Mouse (Mus musculus) gastrocnemius, adult 2 months (tissue): ENCODE measurements around the gene Mfap3l. TPM values are rescaled to one million over a fixed set of nuclear protein-coding genes. Genes with fewer than 3 reads are reported as not detected.
"Not testable (repeated sequence)": the region's sequence is repeated elsewhere in the genome, so short reads cannot be mapped to it uniquely, and the experiment has no call there.

Experiments
- DNase-seq: peaks from one replicate; pipeline ENCODE4 v3.0.0; 2022
- H3K27ac ChIP-seq: fragments of 200-600 bp; 2 replicates; pipeline ENCODE4 v1.8.1; 2022; ENCODE audit warnings: mild to moderate bottlenecking
- H3K4me3 ChIP-seq: fragments of 200-600 bp; 2 replicates; pipeline ENCODE4 v1.8.1; 2022; ENCODE audit warnings: mild to moderate bottlenecking, moderate library complexity
- CTCF ChIP-seq: fragments of 200-600 bp; IDR thresholded peaks from 2 replicates; pipeline ENCODE4 v1.8.1; 2022; ENCODE audit warnings: antibody characterized with exemption, mild to moderate bottlenecking, moderate library complexity
- intact Hi-C: fragments of 180-260 bp; cut with DNase I; formaldehyde crosslinking; loops from one replicate; pipeline ENCODE4 v1.15.1; 2025
- long read RNA-seq, 2 experiments: library from polyadenylated mRNA; stranded (forward); transcript quantifications; one replicate each; pipeline ENCODE4 v2.0.0; 2021
- total RNA-seq, 2 experiments: library from RNA; stranded (reverse); gene quantifications; 2 replicates each; pipeline ENCODE4 v1.2.3; 2021

Mfap3l gene
- total RNA-seq: 1 to 10 TPM; 4.1 to 4.6 TPM
- long read RNA-seq, experiment 1, full-length matches to known transcripts: 3 of 3 reads
- long read RNA-seq, experiment 1, partial matches to known transcripts: 0 of 3 reads
- long read RNA-seq, experiment 1, other reads (novel, unspliced or antisense): 0 of 3 reads
- long read RNA-seq, experiment 2, partial matches to known transcripts: 0 of 1 reads
- long read RNA-seq, experiment 2, other reads (novel, unspliced or antisense): 1 of 1 reads

DNA sequence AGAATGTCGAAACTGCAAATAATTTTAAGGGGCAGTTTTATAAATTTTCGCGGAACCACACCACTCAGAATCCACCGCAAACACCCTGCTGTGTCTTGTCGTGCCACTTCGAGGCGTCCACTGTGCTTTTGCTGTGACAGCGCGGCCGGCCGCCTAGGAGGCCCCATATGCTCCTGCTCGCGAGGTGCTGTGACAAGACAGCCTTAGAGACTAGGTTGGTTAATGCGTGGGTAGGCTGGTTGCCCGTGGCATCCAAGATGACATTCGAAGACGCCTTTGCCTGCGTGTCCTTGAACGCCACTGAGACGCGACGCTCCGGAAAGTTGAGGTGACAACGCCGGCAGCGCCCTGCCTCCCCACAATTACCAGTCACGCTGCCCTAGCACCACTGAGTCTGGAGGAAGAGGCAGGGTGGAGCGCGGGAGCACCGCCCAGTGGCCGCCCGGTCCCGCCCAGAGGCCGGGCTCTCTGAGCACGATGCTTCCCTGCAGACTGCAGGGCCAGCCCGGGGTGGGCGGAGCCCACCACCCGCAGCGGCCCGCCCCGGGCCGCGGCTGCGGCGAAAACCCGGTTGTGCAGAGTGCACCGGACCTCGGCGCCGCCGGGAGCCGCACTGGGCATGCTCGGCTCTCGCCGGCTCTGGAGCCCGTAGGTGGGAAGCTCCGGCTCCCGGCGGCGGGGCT lies at the start of gene Mfap3l:
TSS of gene Mfap3l (plus strand) at position 578 of the 683 bp plus-strand sequence.
- H3K27ac ChIP-seq: peak within 1 kb of the TSS; percentile 90
- intact Hi-C loops: loop anchor here (5.0 to 10.0 kb wide), 3 partner anchors 235 to 852 kb away; partner anchors contain the start of genes Cbr4 and Clcn3
- TF ChIP-seq CTCF: no peak; the same call in 1 of the 2 replicates
- peak within 1 kb of the TSS; percentile 97 for H3K4me3 ChIP-seq
- DNase-seq: peak; percentile 95

DNA sequence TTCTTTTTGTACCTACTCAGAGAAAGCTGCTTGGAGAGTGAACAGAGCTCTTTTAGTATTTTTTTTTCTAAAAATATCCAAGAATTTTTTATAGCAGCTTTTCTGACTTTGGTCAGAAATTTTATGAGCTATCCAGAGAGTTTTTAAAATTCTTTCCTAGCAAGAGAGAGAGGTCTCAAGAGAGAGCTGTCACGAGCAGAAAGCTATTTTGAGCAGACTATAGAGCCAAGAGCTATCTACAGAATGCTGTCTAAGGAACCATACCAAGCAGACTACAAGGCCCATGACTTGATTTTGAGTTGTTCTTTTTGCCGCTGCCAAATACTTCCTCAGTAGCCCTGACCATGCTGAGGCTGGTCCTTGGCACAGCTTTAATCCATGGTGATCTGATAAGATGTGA lies 49.3 kb upstream of the Mfap3l start:
- H3K4me3 ChIP-seq: no peak overlapping the region
- no peak overlapping the region for H3K27ac ChIP-seq
- no peak for DNase-seq
- no peak for TF ChIP-seq CTCF
- intact Hi-C loops: no loop called here

DNA sequence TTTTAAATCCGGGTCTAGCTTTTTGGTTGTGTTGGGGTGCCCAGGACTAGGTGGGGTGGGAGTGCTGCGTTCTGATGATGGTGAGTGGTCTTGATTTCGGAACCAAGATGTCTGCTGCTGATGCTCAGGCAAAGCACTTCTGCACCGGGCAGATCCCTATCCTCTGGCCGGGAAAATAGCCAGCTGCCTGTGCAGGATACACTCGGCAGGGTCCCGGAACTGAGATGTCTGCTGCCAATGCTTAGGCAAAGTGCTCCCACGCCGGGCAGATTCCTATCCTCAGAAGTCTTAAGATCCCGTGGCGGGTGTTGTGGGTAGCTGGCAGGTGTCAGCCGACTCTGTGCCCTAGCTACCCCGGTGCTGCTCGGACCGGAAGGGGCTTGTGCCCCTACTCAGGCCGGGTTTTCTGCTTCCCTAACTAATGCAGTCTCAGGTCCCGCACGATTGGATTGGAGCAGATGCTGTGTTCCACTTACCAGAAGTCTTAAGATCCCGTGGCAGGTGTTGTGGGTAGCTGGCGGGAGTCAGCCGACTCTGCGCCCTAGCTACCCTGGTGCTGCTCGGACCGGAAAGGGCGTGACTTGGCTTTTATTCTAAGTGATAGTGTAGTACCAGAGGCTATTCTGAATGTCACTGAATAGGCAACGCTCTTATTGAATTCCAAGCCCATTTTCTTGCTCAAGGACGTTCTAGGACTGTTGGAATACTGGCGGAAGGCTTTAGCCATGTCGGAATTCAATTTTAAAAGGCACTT lies 41.1 kb upstream of the Mfap3l start:
- H3K27ac ChIP-seq, DNase-seq, H3K4me3 ChIP-seq: not testable (repeated sequence)
- intact Hi-C loops: loop anchor here (10.0 kb wide), 1 partner anchor 87 kb away; the partner anchor contains the start of genes Aadat and Gm10283

DNA sequence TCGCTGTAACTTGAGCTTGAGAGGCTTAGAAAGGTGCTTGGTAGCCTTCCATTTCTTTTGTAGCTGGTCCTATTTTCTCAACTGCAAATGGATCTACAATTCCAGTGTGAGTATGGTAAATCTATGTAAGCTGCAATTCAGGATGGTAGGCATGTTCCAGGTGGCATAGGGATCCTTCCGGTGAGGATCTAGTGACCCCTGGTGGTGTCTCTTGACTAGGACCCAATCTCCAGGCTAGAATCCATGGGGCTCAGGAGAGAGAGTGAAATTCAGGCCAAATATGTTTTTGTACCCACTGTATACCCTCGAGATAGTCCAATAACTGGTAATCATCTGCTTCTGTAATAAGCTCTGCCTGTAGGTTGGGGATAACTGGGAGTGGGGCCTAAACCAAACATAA lies 37.9 kb upstream of the Mfap3l start:
- no peak overlapping the region for H3K27ac ChIP-seq
- intact Hi-C loops: loop anchor here (10.0 kb wide), 1 partner anchor 90 kb away; the partner anchor contains the start of genes Aadat and Gm10283
- H3K4me3 ChIP-seq: no peak overlapping the region
- no peak for DNase-seq
- TF ChIP-seq CTCF: peak; percentile 45

DNA sequence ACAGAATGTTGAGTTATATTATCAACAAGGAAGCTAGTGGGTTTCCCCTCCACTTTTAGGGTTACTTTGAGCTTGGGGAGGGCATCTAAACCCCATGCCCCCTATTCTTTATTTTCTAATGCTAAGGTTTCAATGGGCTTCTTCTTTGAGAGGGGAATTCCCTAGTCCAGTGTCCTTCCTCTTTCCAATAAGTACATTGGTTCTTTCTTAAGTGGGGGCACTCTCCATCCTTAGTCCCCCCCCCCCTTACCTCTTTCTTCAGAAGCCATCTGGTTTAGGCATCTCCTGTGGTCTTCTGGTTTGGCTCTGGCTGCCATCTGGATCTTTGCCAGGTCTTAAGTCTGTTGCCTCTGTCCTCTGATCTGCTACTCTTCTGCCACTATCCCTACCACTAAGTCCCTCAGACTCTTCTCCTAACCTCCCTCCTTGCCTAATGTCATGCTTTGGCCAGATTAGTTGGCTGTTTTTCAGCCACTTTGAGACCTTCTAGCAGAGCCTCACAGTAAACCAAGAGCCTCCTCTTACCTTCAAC lies 21.0 kb upstream of the Mfap3l start:
- H3K27ac ChIP-seq: no peak overlapping the region
- intact Hi-C loops: no loop called here
- TF ChIP-seq CTCF: no peak
- DNase-seq: no peak
- H3K4me3 ChIP-seq: no peak overlapping the region

DNA sequence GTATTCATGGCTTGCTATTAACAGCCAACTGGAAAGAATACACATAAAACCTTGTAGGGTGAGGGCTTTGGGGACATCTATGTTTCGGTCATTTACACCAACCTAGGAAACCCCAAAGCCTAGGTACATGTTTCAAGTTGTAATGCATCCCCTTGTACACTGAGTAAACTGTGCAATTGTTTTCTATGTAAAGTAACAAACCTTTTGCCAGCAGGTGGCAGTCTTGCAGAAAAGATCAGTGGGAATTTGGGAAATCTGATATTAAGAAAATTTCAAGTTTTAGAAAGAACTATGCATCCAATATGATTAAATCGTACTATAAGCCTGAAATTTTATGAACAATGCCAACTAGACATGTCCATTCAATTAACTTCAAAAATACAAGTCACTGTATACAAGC lies 15.7 kb upstream of the Mfap3l start:
- Histone ChIP-seq H3K4me3 (no peak overlapping the region), H3K27ac (no peak overlapping the region)
- intact Hi-C loops: loop anchor here (1.0 kb wide), 1 partner anchor 248 kb away; no protein-coding TSS in a partner anchor
- peak; percentile 68 for TF ChIP-seq CTCF
- peak; percentile 21 for DNase-seq

DNA sequence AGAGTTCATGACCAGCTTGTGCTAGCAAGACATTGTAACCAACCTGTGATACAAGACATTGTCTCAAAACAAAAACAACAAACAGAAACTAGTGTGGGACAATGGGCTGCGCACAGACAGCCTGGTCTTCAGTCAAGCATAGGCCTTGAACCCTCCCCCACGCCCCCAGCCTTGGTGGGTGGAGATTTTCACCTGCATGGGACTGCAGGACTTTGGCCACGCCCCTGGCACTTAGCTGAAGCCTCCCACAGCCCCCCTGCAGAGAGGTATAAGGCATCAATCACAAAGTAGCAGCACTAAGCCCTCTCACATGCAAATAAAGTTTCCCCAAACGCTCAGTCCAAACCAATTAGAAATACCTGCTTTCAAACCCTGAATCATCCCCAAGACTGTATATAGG lies 11.1 kb upstream of the Mfap3l start:
- H3K4me3 ChIP-seq: no peak overlapping the region
- H3K27ac ChIP-seq: no peak overlapping the region
- DNase-seq: no peak
- intact Hi-C loops: no loop called here
- TF ChIP-seq CTCF: no peak

DNA sequence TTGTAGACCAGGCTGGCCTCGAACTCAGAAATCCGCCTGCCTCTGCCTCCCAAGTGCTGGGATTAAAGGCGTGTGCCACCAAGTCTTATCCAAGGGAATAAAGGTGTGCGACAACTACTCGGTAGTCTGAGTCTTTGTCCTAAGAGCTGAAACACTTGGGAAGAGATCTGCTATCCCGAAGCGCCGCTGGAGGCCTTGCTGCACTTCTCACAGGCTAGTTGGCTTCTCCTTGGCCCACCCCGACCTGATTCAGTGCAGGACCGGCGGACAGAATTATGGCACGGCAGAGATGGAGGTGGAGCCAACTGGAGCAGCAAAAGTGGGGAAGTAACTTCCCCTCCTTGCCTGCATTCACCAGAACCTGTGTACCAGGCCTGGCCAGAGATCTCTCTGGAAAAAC lies 10.6 kb upstream of the Mfap3l start:
- no peak overlapping the region for H3K27ac ChIP-seq
- DNase-seq: no peak
- intact Hi-C loops: no loop called here
- no peak for TF ChIP-seq CTCF
- H3K4me3 ChIP-seq: no peak overlapping the region

DNA sequence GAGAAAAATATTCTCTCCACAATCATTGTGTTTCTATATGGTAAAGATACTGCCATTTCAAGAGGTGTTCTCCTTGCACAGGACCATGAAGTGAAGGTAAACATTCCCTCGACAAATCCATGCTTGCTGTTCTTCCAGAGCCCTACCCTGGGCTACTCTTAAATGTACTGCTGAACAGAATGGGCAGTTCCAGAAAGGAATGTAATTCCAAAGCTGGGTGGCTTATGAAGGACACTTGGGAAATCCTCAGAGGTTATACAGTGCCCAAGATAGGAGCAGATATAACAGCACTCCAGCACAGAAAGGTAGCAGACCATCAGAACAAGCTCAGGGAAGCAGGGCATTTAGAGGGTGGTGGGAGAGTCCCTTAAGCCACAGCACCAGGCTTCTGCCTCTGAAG lies 9.2 kb upstream of the Mfap3l start:
- intact Hi-C loops: no loop called here
- DNase-seq: no peak
- no peak overlapping the region for H3K27ac ChIP-seq
- no peak overlapping the region for H3K4me3 ChIP-seq
- no peak for TF ChIP-seq CTCF

DNA sequence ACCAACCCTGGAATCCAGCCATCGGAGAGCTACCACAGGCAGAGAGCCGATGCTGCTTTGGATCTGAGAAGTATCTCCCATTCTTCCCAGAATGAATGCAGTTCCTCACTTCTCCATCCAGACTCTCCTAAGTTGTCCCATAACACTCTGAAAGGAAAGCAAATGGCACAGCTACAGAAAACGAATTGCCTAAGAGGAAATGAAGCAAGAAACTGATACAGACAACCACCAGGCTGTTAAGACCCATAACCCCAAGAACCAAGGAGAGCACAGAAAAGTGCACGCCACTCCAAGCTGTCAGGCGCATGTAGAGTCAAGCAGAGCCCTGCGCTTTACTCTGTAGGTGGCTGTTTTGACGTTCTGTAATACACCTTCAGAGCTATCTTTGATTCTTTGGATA lies 7.9 kb upstream of the Mfap3l start:
- TF ChIP-seq CTCF: no peak
- Histone ChIP-seq H3K4me3 (no peak overlapping the region), H3K27ac (no peak overlapping the region)
- intact Hi-C loops: no loop called here
- no peak for DNase-seq

DNA sequence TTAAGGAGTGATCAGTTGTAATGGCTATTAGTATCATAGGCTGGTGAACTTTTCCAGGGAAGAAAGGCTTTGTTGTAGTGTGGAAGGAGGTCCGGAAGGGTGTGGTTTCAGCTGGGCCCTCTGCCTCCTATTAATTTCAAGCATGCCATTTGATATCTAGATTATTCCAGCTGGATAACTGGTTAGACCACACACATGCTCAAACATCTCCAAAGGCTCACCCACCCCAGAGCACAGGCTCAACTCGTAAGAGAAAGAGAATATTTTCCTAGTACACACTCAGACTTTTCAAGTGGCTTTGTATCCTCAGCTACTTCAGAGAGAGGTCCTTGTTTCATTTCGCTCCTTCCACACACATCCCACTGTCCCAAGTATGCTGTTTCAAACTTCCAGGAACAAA lies 4.7 kb upstream of the Mfap3l start:
- intact Hi-C loops: no loop called here

DNA sequence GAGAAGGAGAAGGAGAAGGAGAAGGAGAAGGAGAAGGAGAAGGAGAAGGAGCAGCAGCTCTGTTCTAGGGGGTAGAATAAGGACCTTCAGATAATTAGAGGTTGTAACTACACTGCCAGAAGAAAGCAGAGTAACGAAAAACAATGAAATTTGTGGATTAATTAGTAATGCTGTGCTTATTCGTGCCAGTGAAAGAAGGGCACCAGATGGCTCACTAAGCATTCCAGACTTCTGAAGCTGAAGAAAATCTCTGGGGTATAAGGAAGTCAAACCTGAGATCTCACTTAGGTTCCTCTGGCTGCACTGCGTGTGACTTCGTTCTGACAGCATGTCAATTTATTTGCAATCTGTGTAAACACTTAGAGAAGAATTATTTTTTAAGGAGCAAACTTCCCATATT lies 3.6 kb upstream of the Mfap3l start:
- DNase-seq: no peak
- intact Hi-C loops: no loop called here
- H3K4me3 ChIP-seq: no peak overlapping the region
- TF ChIP-seq CTCF: no peak
- no peak overlapping the region for H3K27ac ChIP-seq

More for the DNA sequence above, 4.7 kb upstream of the Mfap3l start:
- no peak overlapping the region for H3K4me3 ChIP-seq
- no peak for TF ChIP-seq CTCF
- no peak overlapping the region for H3K27ac ChIP-seq
- no peak for DNase-seq
